Mouse (Mus musculus) embryo, embryonic 10 days (tissue): ENCODE measurements around the gene Palm2.

ENCODE experiments used
- DNase-seq: peaks from one replicate; pipeline ENCODE4 v3.0.0-alpha.2; 2015; ENCODE audit warnings: low spot score

Palm2 gene

GRCm38 (mm10) chr4:57569069-57569355 lies 135.0 kb downstream of the Palm2 start:
- DNase-seq, result no peak

GRCm38 (mm10) chr4:57569711-57570110 lies 135.7 kb downstream of the Palm2 start:
- DNase-seq, result no peak

GRCm38 (mm10) chr4:57570229-57570628 lies 136.2 kb downstream of the Palm2 start:
- no peak for DNase-seq

- DNase-seq, result no peak
Measured at GRCm38 (mm10) chr4:57574181-57574580, 140.1 kb downstream of the Palm2 start.

- DNase-seq, result no peak
Measured at GRCm38 (mm10) chr4:57574646-57575045, 140.6 kb downstream of the Palm2 start.

- no peak for DNase-seq
Measured at GRCm38 (mm10) chr4:57575686-57576085, 141.6 kb downstream of the Palm2 start.

GRCm38 (mm10) chr4:57576095-57576494 lies 142.0 kb downstream of the Palm2 start:
- DNase-seq, result no peak

GRCm38 (mm10) chr4:57579683-57580082 lies 145.6 kb downstream of the Palm2 start:
- DNase-seq, result no peak

GRCm38 (mm10) chr4:57585281-57585800 lies 151.3 kb downstream of the Palm2 start:
- DNase-seq, result no peak

- no peak for DNase-seq
Measured at GRCm38 (mm10) chr4:57586933-57587658, 153.0 kb downstream of the Palm2 start.

- DNase-seq, result no peak
Measured at GRCm38 (mm10) chr4:57588356-57588755, 154.3 kb downstream of the Palm2 start.

GRCm38 (mm10) chr4:57592751-57593150 lies 158.7 kb downstream of the Palm2 start:
- no peak for DNase-seq

- DNase-seq, result no peak
Measured at GRCm38 (mm10) chr4:57599946-57600345, 165.9 kb downstream of the Palm2 start.

- no peak for DNase-seq
Measured at GRCm38 (mm10) chr4:57600685-57601457, 166.8 kb downstream of the Palm2 start.

GRCm38 (mm10) chr4:57601458-57601835 lies 167.4 kb downstream of the Palm2 start:
- no peak for DNase-seq

- DNase-seq, result no peak
Measured at GRCm38 (mm10) chr4:57601903-57602617, 168.0 kb downstream of the Palm2 start.

GRCm38 (mm10) chr4:57606258-57606657 lies 172.2 kb downstream of the Palm2 start:
- no peak for DNase-seq

- DNase-seq, result peak; percentile 93
Measured at GRCm38 (mm10) chr4:57607247-57607942, 173.3 kb downstream of the Palm2 start.

GRCm38 (mm10) chr4:57611303-57612077 lies 177.4 kb downstream of the Palm2 start:
- peak; percentile 68 for DNase-seq

- no peak for DNase-seq
Measured at GRCm38 (mm10) chr4:57612716-57613115, 178.7 kb downstream of the Palm2 start.

- DNase-seq, result no peak
Measured at GRCm38 (mm10) chr4:57614686-57615085, 180.6 kb downstream of the Palm2 start.
